Mouse (Mus musculus) small intestine, adult 2 months (tissue): ENCODE measurements around the gene Itgb1bp1. TPM values are rescaled to one million over a fixed set of nuclear protein-coding genes. Genes with fewer than 3 reads are reported as not detected.
A peak's percentile ranks its signal among the peaks of the same experiment; 100 is the strongest.

ENCODE experiments used
- H3K27ac ChIP-seq: fragments of 200-500 bp; 2 replicates; pipeline ENCODE4 v1.5.1; 2012; ENCODE audit warnings: low read depth, low read length, control low read depth, inconsistent platforms; ENCODE audit not compliant: insufficient read depth
- H3K27me3 ChIP-seq: fragments of 200-500 bp; 2 replicates; pipeline ENCODE4 v1.6.1; 2012; ENCODE audit warnings: mild to moderate bottlenecking, moderate library complexity, low read length, inconsistent platforms; ENCODE audit not compliant: control insufficient read depth, insufficient read depth
- H3K36me3 ChIP-seq: fragments of 200-500 bp; 2 replicates; pipeline ENCODE4 v1.6.1; 2012; ENCODE audit warnings: mild to moderate bottlenecking, low read length, control low read depth, inconsistent platforms; ENCODE audit not compliant: control insufficient read depth, insufficient read depth
- H3K4me1 ChIP-seq: fragments of 200-500 bp; 2 replicates; pipeline ENCODE4 v1.6.1; 2012; ENCODE audit warnings: low read length, inconsistent platforms, mixed read lengths; ENCODE audit not compliant: control insufficient read depth, insufficient read depth, insufficient read length
- H3K4me3 ChIP-seq: fragments of 200-500 bp; 2 replicates; pipeline ENCODE4 v1.5.1; 2012; ENCODE audit warnings: low read depth, mild to moderate bottlenecking, control low read depth, inconsistent platforms, low read length, moderate library complexity
- CTCF ChIP-seq: fragments of 200-500 bp; IDR thresholded peaks from 2 replicates; pipeline ENCODE4 v1.5.1; 2012; ENCODE audit warnings: low read depth, mild to moderate bottlenecking, control low read depth, inconsistent platforms, low read length, moderate library complexity, mixed read lengths; ENCODE audit not compliant: insufficient replicate concordance, insufficient read length; ENCODE audit errors: extremely low read depth
- POLR2A ChIP-seq: fragments of 200-500 bp; IDR thresholded peaks from 2 replicates; pipeline ENCODE4 v1.6.1; 2012; ENCODE audit warnings: low read depth, mild to moderate bottlenecking, control low read depth, inconsistent platforms, low read length, moderate library complexity
- WGBS: fragments of 180-500 bp; shearing (Covaris S2); methylation state at CpG from one replicate; pipeline ENCODE4 v1.1.7; 2018; 5-methylcytosine and 5-hydroxymethylcytosine counted together
- polyA plus RNA-seq: library from polyadenylated mRNA; depleted of rRNA; stranded (reverse); fragments of >200 nt; gene quantifications from 2 replicates; pipeline ENCODE4 v1.2.3, GENCODE M21; 2012

The Itgb1bp1 gene
- polyA plus RNA-seq, 1 experiment: 3.7 TPM

DNA sequence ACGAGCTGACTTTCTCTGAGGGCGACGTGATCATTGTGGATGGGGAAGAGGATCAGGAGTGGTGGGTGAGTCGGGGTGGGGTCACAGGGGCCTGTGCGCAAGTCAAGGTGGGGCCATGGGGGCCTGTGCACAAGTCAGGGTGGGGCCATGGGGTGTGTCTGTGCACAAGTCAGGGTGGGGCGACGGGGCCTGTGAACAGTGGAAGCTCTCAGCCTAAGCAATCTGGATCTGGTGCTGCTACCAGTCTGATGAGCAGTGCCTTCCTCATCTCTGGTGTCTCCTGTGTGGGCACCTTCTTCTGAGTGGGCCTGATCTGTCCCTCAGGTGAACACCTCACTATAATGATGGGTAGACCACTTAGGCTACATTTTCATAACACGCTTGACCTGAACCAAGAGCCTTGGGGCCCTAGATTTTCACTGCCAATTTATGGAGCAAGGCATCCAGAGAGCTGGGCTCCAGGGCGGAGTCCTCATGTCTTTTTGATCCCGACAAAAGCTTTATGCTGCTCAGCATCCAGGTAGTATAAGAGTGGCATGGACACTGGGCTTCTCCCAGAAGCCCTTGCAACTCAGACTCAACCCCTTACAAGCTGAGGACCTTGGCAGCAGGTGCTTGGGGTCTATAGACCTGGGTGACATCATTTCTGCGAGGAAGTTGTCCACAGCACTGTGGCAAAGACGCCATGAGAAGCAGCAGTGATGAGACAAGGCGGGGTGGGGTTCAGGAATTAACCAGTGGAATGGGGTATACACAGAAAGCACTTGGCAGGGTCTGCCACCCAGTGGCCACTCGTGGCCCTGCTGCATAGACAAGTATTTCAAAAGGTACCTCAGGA, 19.9 kb downstream of the Itgb1bp1 start:
- Histone ChIP-seq H3K27me3 (no peaks in the 10 kb centered on the region), H3K36me3 (peaks cover 56% of the 10 kb centered on the region), H3K4me1 (no peaks in the 10 kb centered on the region), H3K4me3 (no peak overlapping the region), H3K27ac (no peak overlapping the region)
- no peak for TF ChIP-seq POLR2A
- TF ChIP-seq CTCF: peak; percentile 77; the same call in 1 of the 2 replicates
- 66% methylated on average over 14 of the region's 14 CpGs for WGBS

GRCm38 (mm10) chr12:21265501-21265900, 20.6 kb downstream of the Itgb1bp1 start:
- TF ChIP-seq POLR2A (no peak), CTCF (no peak)
- H3K27me3 ChIP-seq: no peaks in the 10 kb centered on the region
- H3K4me1 ChIP-seq: no peaks in the 10 kb centered on the region
- WGBS: 84% methylated on average over 4 of the region's 4 CpGs
- H3K36me3 ChIP-seq: peaks cover 51% of the 10 kb centered on the region
- H3K27ac ChIP-seq: no peak overlapping the region
- H3K4me3 ChIP-seq: no peak overlapping the region

DNA sequence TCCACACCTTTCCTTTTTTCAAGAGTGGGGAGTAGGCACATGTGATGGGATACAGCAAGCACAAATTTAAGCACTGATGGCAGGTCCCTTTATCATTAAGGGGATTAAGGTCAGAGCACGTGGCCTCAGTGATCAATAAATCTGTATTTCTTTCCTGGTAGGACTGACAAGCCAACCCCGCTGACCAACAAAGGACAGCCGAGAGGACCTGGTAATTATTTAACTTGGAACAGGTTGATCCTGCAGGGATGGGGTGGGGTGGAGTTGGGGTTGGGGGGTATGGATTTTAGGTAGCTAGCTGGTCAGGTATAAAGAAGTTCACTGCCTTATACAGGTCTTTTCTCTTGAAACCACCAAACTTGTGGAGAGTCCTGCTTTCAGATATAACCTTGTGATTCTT, 21.1 kb downstream of the Itgb1bp1 start:
- Histone ChIP-seq H3K4me3 (no peak overlapping the region), H3K36me3 (peaks cover 47% of the 10 kb centered on the region), H3K4me1 (no peaks in the 10 kb centered on the region), H3K27ac (no peak overlapping the region), H3K27me3 (no peaks in the 10 kb centered on the region)
- TF ChIP-seq POLR2A (no peak), CTCF (no peak)
- 58% methylated on average over 3 of the region's 3 CpGs for WGBS

DNA sequence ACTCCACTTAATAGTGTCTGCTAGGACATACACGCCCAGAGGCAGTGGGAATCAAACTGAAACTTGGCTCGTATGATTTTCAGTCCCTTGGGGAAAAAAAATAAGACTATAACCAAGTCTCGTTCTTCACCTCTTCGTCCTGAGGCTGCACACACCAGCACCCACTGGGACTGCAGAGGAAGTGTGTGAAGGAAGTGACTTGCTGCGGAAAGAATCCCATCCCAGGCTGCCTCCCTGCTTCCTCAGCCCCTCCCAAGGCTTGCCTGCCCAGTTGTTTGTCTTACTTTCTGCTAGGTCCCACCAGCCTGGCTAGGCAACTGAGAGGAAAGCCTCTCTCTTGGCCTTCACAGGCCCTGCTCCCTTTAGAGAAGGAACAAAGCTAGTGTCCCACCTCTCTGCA, 21.8 kb downstream of the Itgb1bp1 start:
- WGBS: 63% methylated on average over 5 of the region's 5 CpGs
- Histone ChIP-seq H3K4me3 (no peak overlapping the region), H3K27me3 (no peaks in the 10 kb centered on the region), H3K27ac (peak overlapping the region; percentile 51; the same call in 1 of the 2 replicates), H3K4me1 (no peaks in the 10 kb centered on the region), H3K36me3 (peaks cover 44% of the 10 kb centered on the region)
- TF ChIP-seq POLR2A (no peak), CTCF (no peak)

DNA sequence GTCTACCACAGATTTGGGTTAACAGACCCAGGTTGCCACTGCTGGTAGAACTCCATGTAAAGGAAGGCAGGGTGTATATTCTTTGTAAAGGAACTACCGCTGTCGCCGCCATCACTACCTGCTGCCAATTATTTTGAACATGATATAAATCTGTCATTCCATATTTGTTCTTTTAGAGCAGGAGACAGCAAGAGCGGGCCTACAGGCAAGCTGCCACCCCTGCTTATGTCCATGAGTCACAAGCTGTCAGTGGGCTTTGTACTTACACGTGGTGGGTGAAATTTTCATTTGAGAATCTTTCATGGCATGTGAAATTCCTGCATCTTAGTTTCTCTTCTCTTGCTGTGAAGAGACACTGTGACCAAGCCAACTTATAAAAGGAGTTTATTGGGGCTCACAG, 22.8 kb downstream of the Itgb1bp1 start:
- no peak overlapping the region for H3K27ac ChIP-seq
- peaks cover 44% of the 10 kb centered on the region for H3K36me3 ChIP-seq
- H3K4me1 ChIP-seq: no peaks in the 10 kb centered on the region
- WGBS: 94% methylated on average over 5 of the region's 5 CpGs
- no peaks in the 10 kb centered on the region for H3K27me3 ChIP-seq
- H3K4me3 ChIP-seq: no peak overlapping the region
- TF ChIP-seq POLR2A (no peak), CTCF (no peak)

DNA sequence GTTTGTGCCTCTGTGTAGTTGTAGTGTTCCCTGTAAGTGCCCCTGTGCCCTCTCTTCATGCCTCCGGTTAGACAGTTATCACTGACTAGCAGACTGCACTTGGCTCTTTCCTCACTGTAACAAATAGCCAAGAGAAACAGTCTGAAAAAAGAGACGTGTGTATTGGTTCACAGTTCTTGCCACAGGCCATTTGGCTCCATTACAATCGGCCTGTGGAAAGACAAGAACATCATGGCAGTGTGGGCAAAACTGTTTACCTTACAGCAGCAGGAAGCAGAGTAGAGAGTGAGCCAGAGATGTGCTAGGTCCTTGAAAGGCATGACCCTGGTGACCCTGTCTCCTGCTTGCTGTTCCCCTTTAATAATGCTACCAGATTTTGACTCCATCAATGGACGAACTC, 24.6 kb downstream of the Itgb1bp1 start:
- TF ChIP-seq POLR2A: no peak
- TF ChIP-seq CTCF: no peak
- no peaks in the 10 kb centered on the region for H3K27me3 ChIP-seq
- 88% methylated on average over 4 of the region's 4 CpGs for WGBS
- H3K4me1 ChIP-seq: no peaks in the 10 kb centered on the region
- H3K36me3 ChIP-seq: peaks cover 38% of the 10 kb centered on the region
- H3K27ac ChIP-seq: no peak overlapping the region
- no peak overlapping the region for H3K4me3 ChIP-seq

DNA sequence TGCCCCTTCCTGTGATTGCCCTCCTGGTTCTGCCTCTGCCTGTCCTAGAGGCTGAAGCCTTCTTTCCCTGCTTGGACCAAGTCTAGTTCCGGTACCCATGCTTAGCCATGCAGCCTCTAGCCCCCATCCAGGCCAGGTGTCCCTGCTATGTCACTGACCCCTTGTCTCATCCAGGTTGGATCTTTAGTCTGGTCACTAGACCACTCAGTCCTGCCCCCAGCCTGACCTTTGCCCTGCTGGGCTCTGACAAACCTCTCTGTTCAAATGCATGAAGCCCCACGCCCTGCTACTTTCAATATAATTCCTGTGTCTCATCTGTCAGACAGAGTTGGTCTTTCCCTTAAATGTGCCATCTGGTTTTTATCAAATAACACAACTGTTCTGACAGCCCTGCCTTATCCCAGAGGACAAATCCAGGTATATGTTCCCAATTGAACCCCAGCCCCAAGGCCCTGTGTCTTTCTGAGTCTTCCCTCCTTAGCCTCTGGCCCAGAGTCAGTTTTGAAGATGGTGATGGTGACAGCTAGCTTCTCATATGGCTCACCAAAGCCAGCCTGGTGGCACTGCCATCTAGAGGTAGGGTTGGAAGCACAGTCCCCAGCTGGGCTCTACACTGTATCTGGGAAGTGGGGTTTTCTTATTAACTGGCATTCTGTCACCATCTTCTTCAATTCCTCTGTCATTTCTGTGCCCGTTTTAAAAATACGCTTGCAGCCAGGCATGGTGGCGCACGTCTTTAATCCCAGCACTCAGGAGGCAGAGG, 25.4 kb downstream of the Itgb1bp1 start:
- Histone ChIP-seq H3K27me3 (no peaks in the 10 kb centered on the region), H3K4me3 (no peak overlapping the region), H3K27ac (no peak overlapping the region), H3K4me1 (no peaks in the 10 kb centered on the region), H3K36me3 (peaks cover 38% of the 10 kb centered on the region)
- WGBS: 89% methylated on average over 6 of the region's 6 CpGs
- TF ChIP-seq CTCF (peak; percentile 61; the same call in 1 of the 2 replicates), POLR2A (no peak)
